Mouse (Mus musculus) frontal cortex, adult 2 months (tissue): ENCODE results near the gene Htr6. TPM values are rescaled to one million over a fixed set of nuclear protein-coding genes. Genes with fewer than 3 reads are reported as not detected.

Source experiments
- DNase-seq, 2 experiments: peaks; one replicate each; pipeline ENCODE4 v3.0.0; 2022; ENCODE audit warnings: low spot score in 1 of 2; ENCODE audit errors: extremely low spot score in 1 of 2
- polyA plus RNA-seq: library from polyadenylated mRNA; depleted of rRNA; stranded (reverse); fragments of >200 nt; gene quantifications from 2 replicates; pipeline ENCODE4 v1.2.3, GENCODE M21; 2012; rRNA removed

Gene Htr6
- 6.2 and 6.6 TPM in 2 replicates for polyA plus RNA-seq

GRCm38 (mm10) chr4:139075041-139075711 is at the start of gene Htr6:
Htr6 (minus strand) TSS chr4:139075570.
- DNase-seq = peak in 1 of 2 experiments; percentile 52

GRCm38 (mm10) chr4:139124940-139125339 is 49.6 kb upstream of the Htr6 start:
- no peak for DNase-seq

GRCm38 (mm10) chr4:139122557-139122956 is 47.2 kb upstream of the Htr6 start:
- no peak for DNase-seq

GRCm38 (mm10) chr4:139120998-139121397 is 45.6 kb upstream of the Htr6 start:
- DNase-seq = no peak

- DNase-seq = no peak
Measured at GRCm38 (mm10) chr4:139120281-139120814, 45.0 kb upstream of the Htr6 start.

- DNase-seq = no peak
Measured at GRCm38 (mm10) chr4:139116356-139117063, 41.1 kb upstream of the Htr6 start.

- DNase-seq = no peak
Measured at GRCm38 (mm10) chr4:139115721-139116120, 40.4 kb upstream of the Htr6 start.

- DNase-seq = no peak
Measured at GRCm38 (mm10) chr4:139112482-139112881, 37.1 kb upstream of the Htr6 start.

- DNase-seq = no peak
Measured at GRCm38 (mm10) chr4:139111421-139111820, 36.1 kb upstream of the Htr6 start.

GRCm38 (mm10) chr4:139110858-139111257 is 35.5 kb upstream of the Htr6 start:
- no peak for DNase-seq

- no peak for DNase-seq
Measured at GRCm38 (mm10) chr4:139105453-139105852, 30.1 kb upstream of the Htr6 start.

- DNase-seq = no peak
Measured at GRCm38 (mm10) chr4:139101546-139101945, 26.2 kb upstream of the Htr6 start.

GRCm38 (mm10) chr4:139100326-139100725 is 25.0 kb upstream of the Htr6 start:
- no peak for DNase-seq

- no peak for DNase-seq
Measured at GRCm38 (mm10) chr4:139096201-139096600, 20.8 kb upstream of the Htr6 start.

GRCm38 (mm10) chr4:139095406-139095805 is 20.0 kb upstream of the Htr6 start:
- no peak for DNase-seq

GRCm38 (mm10) chr4:139093196-139093530 is 17.8 kb upstream of the Htr6 start:
- no peak for DNase-seq

- no peak for DNase-seq
Measured at GRCm38 (mm10) chr4:139092356-139093195, 17.2 kb upstream of the Htr6 start, which contains the start of gene Nbl1. Nbl1 (minus strand) TSS chr4:139092993.

GRCm38 (mm10) chr4:139091478-139092355 is 16.3 kb upstream of the Htr6 start:
- no peak for DNase-seq

GRCm38 (mm10) chr4:139091066-139091465 is 15.7 kb upstream of the Htr6 start:
- DNase-seq = no peak

GRCm38 (mm10) chr4:139090303-139090940 is 15.1 kb upstream of the Htr6 start:
- DNase-seq = no peak
